Mouse (Mus musculus) kidney, postnatal 0 days (tissue): Measurements from ENCODE around the gene Lpar1. TPM values are rescaled to one million over a fixed set of nuclear protein-coding genes. Genes with fewer than 3 reads are reported as not detected.

Experiments used
- ATAC-seq: fragments of 200-750 bp; cut with Nextera tagmentation; replicated peaks from 2 replicates; pipeline ENCODE4 v1.8.0; 2017; ENCODE audit warnings: low read depth, moderate number of reproducible peaks, moderate TSS enrichment, moderate library complexity; ENCODE audit not compliant: low FRiP score
- DNase-seq: peaks from one replicate; pipeline ENCODE4 v3.0.0-alpha.2; 2016; ENCODE audit warnings: low spot score
- H3K27ac ChIP-seq: fragments of 300-500 bp; sonication (generic); 2 replicates; pipeline ENCODE4 v1.5.1; 2014; ENCODE audit warnings: mild to moderate bottlenecking
- H3K27me3 ChIP-seq: fragments of 300-500 bp; sonication (generic); 2 replicates; pipeline ENCODE4 v1.6.1; 2014; ENCODE audit warnings: low read length, mixed read lengths; ENCODE audit not compliant: insufficient read depth
- H3K36me3 ChIP-seq: fragments of 300-500 bp; sonication (generic); 2 replicates; pipeline ENCODE4 v1.6.1; 2014; ENCODE audit warnings: low read length, mixed read lengths; ENCODE audit not compliant: insufficient read depth
- H3K4me1 ChIP-seq: fragments of 300-500 bp; sonication (generic); replicated peaks from 2 replicates; pipeline ENCODE4 v1.6.1; 2014; ENCODE audit warnings: antibody characterized with exemption, low read length, mixed read lengths; ENCODE audit not compliant: insufficient read depth
- H3K4me2 ChIP-seq: fragments of 300-500 bp; sonication (generic); 2 replicates; pipeline ENCODE4 v1.6.1; 2014; ENCODE audit warnings: mild to moderate bottlenecking, low read length, moderate library complexity, mixed read lengths
- H3K4me3 ChIP-seq: fragments of 300-500 bp; sonication (generic); replicated peaks from 2 replicates; pipeline ENCODE4 v1.5.1; 2014; ENCODE audit warnings: low read depth, low read length
- H3K9ac ChIP-seq: fragments of 300-500 bp; sonication (generic); 2 replicates; pipeline ENCODE4 v1.6.1; 2014; ENCODE audit warnings: low read depth, low read length
- H3K9me3 ChIP-seq: fragments of 300-500 bp; sonication (generic); replicated peaks from 2 replicates; pipeline ENCODE4 v1.6.1; 2016; ENCODE audit warnings: low read length, inconsistent platforms, mixed read lengths
- CTCF ChIP-seq: IDR thresholded peaks from 2 replicates; pipeline ENCODE4 v1.5.1; 2016; ENCODE audit warnings: antibody characterized with exemption, low read depth, mild to moderate bottlenecking, moderate library complexity
- WGBS: fragments of 180-500 bp; shearing (Covaris S2); extraction: QIAGEN DNeasy Blood & Tissue Kit; methylation state at CpG from one replicate; pipeline ENCODE4 v1.1.7; 2014; 5-methylcytosine and 5-hydroxymethylcytosine counted together
- polyA plus RNA-seq: library from polyadenylated mRNA; unstranded; fragments of >200 nt; fragmentation: Nextera tagmentation; extraction: Ambion mirVana; gene quantifications from 2 replicates; pipeline ENCODE4 v1.2.1, GENCODE M21; 2015

Lpar1 gene
- polyA plus RNA-seq, 1 experiment from 2014 or later = 24.9 TPM

DNA sequence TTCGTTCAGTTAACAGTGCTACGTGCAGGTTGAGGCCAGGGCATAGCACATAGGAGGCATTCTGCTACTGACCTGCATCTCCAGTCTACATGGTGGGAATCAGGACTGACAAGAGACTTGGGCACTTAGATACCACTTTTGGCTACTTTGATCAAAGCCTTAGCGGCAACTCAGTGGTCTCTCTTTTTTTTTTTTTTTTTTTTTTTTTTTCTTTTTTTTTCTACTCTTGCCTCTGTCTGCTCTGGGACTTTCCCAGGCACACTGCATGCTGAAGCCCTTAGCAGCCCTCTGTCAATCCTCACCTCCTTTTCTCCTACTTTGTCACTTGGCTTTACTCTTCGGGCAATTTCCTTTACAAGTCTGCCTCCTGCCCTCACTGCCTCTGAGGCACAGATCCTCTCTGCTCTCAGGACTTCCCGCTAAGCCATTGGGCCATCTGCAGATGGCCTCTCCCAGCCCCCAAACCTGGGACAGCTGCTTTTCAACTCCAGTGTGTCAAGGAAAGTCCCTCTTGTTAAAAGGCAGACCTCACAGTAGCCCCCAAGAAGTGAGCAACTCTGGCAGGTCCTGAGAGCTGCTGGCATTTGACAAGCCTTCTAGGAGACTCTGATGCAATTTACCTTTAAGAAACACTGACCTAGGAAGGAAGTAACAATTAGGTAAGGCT, 23.8 kb upstream of the Lpar1 start:
- 44% methylated on average over 5 of the region's 5 CpGs for WGBS
- H3K9me3 ChIP-seq = no peaks in the 10 kb centered on the region
- H3K4me3 ChIP-seq = no peak overlapping the region
- H3K4me2 ChIP-seq = no peak overlapping the region
- H3K9ac ChIP-seq = no peak overlapping the region
- DNase-seq = no peak
- no peak for ATAC-seq
- H3K4me1 ChIP-seq = no peaks in the 10 kb centered on the region
- no peaks in the 10 kb centered on the region for H3K27me3 ChIP-seq
- TF ChIP-seq CTCF = no peak
- H3K36me3 ChIP-seq = no peaks in the 10 kb centered on the region
- H3K27ac ChIP-seq = no peak overlapping the region

DNA sequence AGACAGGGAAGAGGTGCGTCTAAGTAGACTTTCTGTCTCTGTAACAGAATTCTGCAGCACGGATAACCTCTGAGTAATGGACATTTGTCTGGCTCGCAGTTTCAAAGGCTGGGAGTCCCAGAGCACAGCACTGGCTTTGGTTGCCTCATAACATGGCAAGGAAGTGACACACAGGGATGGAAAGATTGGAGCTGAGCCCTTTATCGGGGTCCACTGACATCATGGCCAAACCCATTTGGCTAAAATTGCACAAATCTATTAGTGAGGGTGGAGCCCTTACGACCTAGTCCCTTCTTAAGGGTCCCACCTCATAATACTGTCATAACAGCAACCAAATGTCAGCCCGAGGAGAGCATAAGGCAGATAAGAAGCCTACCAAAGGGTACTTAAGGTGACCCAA, 22.1 kb upstream of the Lpar1 start:
- Histone ChIP-seq H3K4me1 (no peaks in the 10 kb centered on the region), H3K9me3 (no peaks in the 10 kb centered on the region), H3K4me2 (no peak overlapping the region), H3K4me3 (no peak overlapping the region), H3K27me3 (no peaks in the 10 kb centered on the region), H3K36me3 (no peaks in the 10 kb centered on the region), H3K27ac (no peak overlapping the region), H3K9ac (no peak overlapping the region)
- TF ChIP-seq CTCF = no peak
- 78% methylated on average over 6 of the region's 6 CpGs for WGBS
- ATAC-seq (no peak), DNase-seq (no peak)

- Histone ChIP-seq H3K4me2 (no peak overlapping the region), H3K36me3 (no peaks in the 10 kb centered on the region), H3K4me3 (no peak overlapping the region), H3K9me3 (no peaks in the 10 kb centered on the region), H3K9ac (no peak overlapping the region), H3K27me3 (no peaks in the 10 kb centered on the region), H3K27ac (no peak overlapping the region), H3K4me1 (no peaks in the 10 kb centered on the region)
- 67% methylated on average over 6 of the region's 6 CpGs for WGBS
- DNase-seq = no peak
- ATAC-seq = no peak
- no peak for TF ChIP-seq CTCF
Measured at GRCm38 (mm10) chr4:58574024-58574423, 20.3 kb upstream of the Lpar1 start.

DNA sequence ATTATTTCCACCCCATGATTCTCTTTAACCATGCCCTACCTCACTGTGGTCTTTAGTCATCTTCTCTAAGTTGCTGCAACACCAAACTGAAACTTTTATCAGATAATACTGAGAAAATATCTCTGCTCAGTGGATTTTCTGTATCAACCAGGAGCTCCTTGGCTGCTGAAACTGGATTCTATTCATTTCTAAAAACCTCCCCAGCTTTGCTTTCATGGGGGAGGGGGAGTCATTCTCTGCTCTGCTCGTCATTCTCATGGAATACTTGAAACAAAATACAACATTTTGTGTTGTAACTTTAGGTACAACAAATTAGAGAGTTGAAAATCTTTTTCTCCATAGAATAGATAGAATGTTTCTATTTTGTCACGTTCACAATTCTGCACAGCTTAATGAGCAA, 18.7 kb upstream of the Lpar1 start:
- H3K4me1 ChIP-seq = no peaks in the 10 kb centered on the region
- no peak overlapping the region for H3K4me2 ChIP-seq
- ATAC-seq (no peak), DNase-seq (no peak)
- WGBS = 54% methylated on average over 2 of the region's 2 CpGs
- no peaks in the 10 kb centered on the region for H3K9me3 ChIP-seq
- H3K9ac ChIP-seq = no peak overlapping the region
- no peaks in the 10 kb centered on the region for H3K27me3 ChIP-seq
- H3K4me3 ChIP-seq = no peak overlapping the region
- H3K36me3 ChIP-seq = no peaks in the 10 kb centered on the region
- TF ChIP-seq CTCF = no peak
- H3K27ac ChIP-seq = no peak overlapping the region

GRCm38 (mm10) chr4:58571661-58572060, 18.0 kb upstream of the Lpar1 start:
- no peak for ATAC-seq
- DNase-seq = no peak
- no peak overlapping the region for H3K4me2 ChIP-seq

DNA sequence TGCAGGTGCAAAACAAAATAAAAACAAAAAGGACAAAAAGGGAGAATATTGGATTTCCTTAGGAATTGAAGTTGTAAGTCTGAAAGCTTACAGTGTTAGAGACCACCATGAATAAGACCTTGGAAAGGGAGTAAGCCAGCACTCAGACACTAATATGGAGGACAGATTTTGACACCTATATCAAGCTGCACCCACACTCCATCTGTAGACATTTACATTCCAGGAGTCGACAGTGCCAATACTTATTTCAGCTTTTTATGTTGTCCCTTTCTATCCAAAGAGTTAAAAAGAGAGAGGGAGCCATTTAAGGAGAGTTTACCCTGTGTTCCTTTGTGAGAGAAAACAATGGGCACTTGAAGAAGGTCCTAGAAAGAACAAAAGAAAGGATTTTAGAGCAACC, 17.5 kb upstream of the Lpar1 start:
- no peak overlapping the region for H3K27ac ChIP-seq
- no peak overlapping the region for H3K4me3 ChIP-seq
- H3K4me1 ChIP-seq = no peaks in the 10 kb centered on the region
- H3K27me3 ChIP-seq = no peaks in the 10 kb centered on the region
- H3K9me3 ChIP-seq = no peaks in the 10 kb centered on the region
- H3K9ac ChIP-seq = no peak overlapping the region
- no peak for TF ChIP-seq CTCF
- WGBS = 49% methylated on average over 1 of the region's 1 CpGs
- ATAC-seq (no peak), DNase-seq (no peak)
- H3K4me2 ChIP-seq = no peak overlapping the region
- H3K36me3 ChIP-seq = no peaks in the 10 kb centered on the region

More at GRCm38 (mm10) chr4:58571661-58572060, 18.0 kb upstream of the Lpar1 start:
- H3K36me3 ChIP-seq = no peaks in the 10 kb centered on the region
- WGBS = 17% methylated on average over 3 of the region's 3 CpGs
- no peaks in the 10 kb centered on the region for H3K4me1 ChIP-seq
- no peak overlapping the region for H3K4me3 ChIP-seq
- H3K9ac ChIP-seq = no peak overlapping the region
- no peaks in the 10 kb centered on the region for H3K27me3 ChIP-seq
- TF ChIP-seq CTCF = no peak
- no peaks in the 10 kb centered on the region for H3K9me3 ChIP-seq
- no peak overlapping the region for H3K27ac ChIP-seq

DNA sequence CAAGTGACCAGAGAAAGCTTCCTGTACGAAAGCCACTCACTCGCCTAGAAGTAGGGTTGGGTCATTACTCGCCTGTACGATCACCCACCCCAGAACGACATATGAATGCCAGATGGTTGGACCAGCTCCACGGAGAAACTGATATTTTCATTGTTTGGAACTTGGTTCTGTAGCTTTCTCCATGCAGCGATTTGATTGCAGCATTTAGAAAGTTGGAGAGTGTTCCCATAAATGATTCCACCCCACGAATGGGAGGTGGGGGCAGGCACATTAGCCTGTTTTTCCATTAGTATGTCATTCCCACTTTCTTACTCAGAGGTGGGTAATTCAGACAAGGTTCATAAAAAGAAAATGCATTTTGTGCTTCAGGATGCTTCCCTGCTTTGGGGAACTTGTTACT, 14.8 kb upstream of the Lpar1 start:
- H3K4me1 ChIP-seq = no peaks in the 10 kb centered on the region
- DNase-seq = no peak
- no peak for TF ChIP-seq CTCF
- H3K9ac ChIP-seq = no peak overlapping the region
- no peak overlapping the region for H3K4me3 ChIP-seq
- H3K27me3 ChIP-seq = no peaks in the 10 kb centered on the region
- 64% methylated on average over 8 of the region's 8 CpGs for WGBS
- no peak for ATAC-seq
- no peak overlapping the region for H3K27ac ChIP-seq
- H3K9me3 ChIP-seq = no peaks in the 10 kb centered on the region
- H3K36me3 ChIP-seq = no peaks in the 10 kb centered on the region
- no peak overlapping the region for H3K4me2 ChIP-seq
